Mouse (Mus musculus) brain, embryonic 14.5 days (tissue): ENCODE data around the gene Tbxas1. TPM values are rescaled to one million over a fixed set of nuclear protein-coding genes. Genes with fewer than 3 reads are reported as not detected.

ENCODE experiments used
- DNase-seq: peaks from one replicate; pipeline ENCODE4 v3.0.0-alpha.2; 2011; ENCODE audit warnings: low read depth
- CTCF ChIP-seq: fragments of 200-500 bp; IDR thresholded peaks from 2 replicates; pipeline ENCODE4 v1.5.1; 2012; ENCODE audit warnings: inconsistent platforms, mild to moderate bottlenecking, moderate library complexity, borderline replicate concordance; ENCODE audit not compliant: insufficient read depth, insufficient read length; ENCODE audit errors: extremely low read depth
- POLR2A ChIP-seq: fragments of 200-500 bp; IDR thresholded peaks from 2 replicates; pipeline ENCODE4 v1.6.1; 2012; ENCODE audit warnings: mild to moderate bottlenecking, inconsistent platforms, borderline replicate concordance; ENCODE audit not compliant: poor library complexity, insufficient read depth, insufficient read length, severe bottlenecking; ENCODE audit errors: extremely low read depth
- polyA plus RNA-seq: library from polyadenylated mRNA; depleted of rRNA; stranded (reverse); fragments of >200 nt; gene quantifications from 2 replicates; pipeline ENCODE4 v1.2.3, GENCODE M21; 2012

Gene Tbxas1
- polyA plus RNA-seq, 1 experiment, result 0.93 TPM

GRCm38 (mm10) chr6:38973441-38974161, 98.4 kb downstream of the Tbxas1 start:
- TF ChIP-seq POLR2A (no peak), CTCF (no peak)
- no peak for DNase-seq

- TF ChIP-seq CTCF (no peak), POLR2A (no peak)
- DNase-seq, result no peak
Observed at GRCm38 (mm10) chr6:38974162-38974525, 98.9 kb downstream of the Tbxas1 start.

- no peak for TF ChIP-seq CTCF
- TF ChIP-seq POLR2A, result no peak
- no peak for DNase-seq
Observed at GRCm38 (mm10) chr6:38974536-38975268, 99.5 kb downstream of the Tbxas1 start.

GRCm38 (mm10) chr6:38975866-38976265, 100.7 kb downstream of the Tbxas1 start:
- TF ChIP-seq POLR2A (no peak), CTCF (no peak)
- DNase-seq, result no peak

GRCm38 (mm10) chr6:38976355-38976754, 101.2 kb downstream of the Tbxas1 start:
- TF ChIP-seq CTCF (no peak), POLR2A (no peak)
- no peak for DNase-seq

GRCm38 (mm10) chr6:38980921-38981715, 105.9 kb downstream of the Tbxas1 start:
- no peak for TF ChIP-seq POLR2A
- no peak for TF ChIP-seq CTCF

GRCm38 (mm10) chr6:38982071-38982470, 106.9 kb downstream of the Tbxas1 start:
- TF ChIP-seq POLR2A (no peak), CTCF (no peak)
- no peak for DNase-seq

More at GRCm38 (mm10) chr6:38980921-38981715, 105.9 kb downstream of the Tbxas1 start:
- DNase-seq, result no peak

- TF ChIP-seq CTCF (no peak), POLR2A (no peak)
- DNase-seq, result no peak
Observed at GRCm38 (mm10) chr6:38982656-38983055, 107.5 kb downstream of the Tbxas1 start.

- DNase-seq, result peak; percentile 42
- no peak for TF ChIP-seq CTCF
- no peak for TF ChIP-seq POLR2A
Observed at GRCm38 (mm10) chr6:38983060-38983459, 107.9 kb downstream of the Tbxas1 start.

GRCm38 (mm10) chr6:38984626-38985025, 109.4 kb downstream of the Tbxas1 start:
- DNase-seq, result no peak
- no peak for TF ChIP-seq CTCF
- no peak for TF ChIP-seq POLR2A

- no peak for DNase-seq
- TF ChIP-seq POLR2A, result no peak
- TF ChIP-seq CTCF, result no peak
Observed at GRCm38 (mm10) chr6:38986641-38987040, 111.4 kb downstream of the Tbxas1 start.

GRCm38 (mm10) chr6:38992016-38992415, 116.8 kb downstream of the Tbxas1 start:
- no peak for TF ChIP-seq CTCF
- DNase-seq, result no peak

- TF ChIP-seq CTCF (no peak), POLR2A (no peak)
- DNase-seq, result no peak
Observed at GRCm38 (mm10) chr6:38995774-38996173, 120.6 kb downstream of the Tbxas1 start.
